Mouse (Mus musculus) lung, adult 2 months (tissue): ENCODE data around the gene Rnf145. TPM values are rescaled to one million over a fixed set of nuclear protein-coding genes. Genes with fewer than 3 reads are reported as not detected.
"Not testable (repeated sequence)": the region's sequence is repeated elsewhere in the genome, so short reads cannot be mapped to it uniquely, and the experiment has no call there.

ENCODE experiments used
- DNase-seq: peaks from one replicate; pipeline ENCODE4 v3.0.0; 2022
- H3K4me1 ChIP-seq: fragments of 200-500 bp; 2 replicates; pipeline ENCODE4 v1.6.1; 2011; ENCODE audit warnings: low read length; ENCODE audit not compliant: control insufficient read depth, insufficient read depth
- H3K4me3 ChIP-seq: fragments of 200-500 bp; replicated peaks from 2 replicates; pipeline ENCODE3; 2011; ENCODE audit warnings: low read depth, mild to moderate bottlenecking, control low read depth, low read length; ENCODE audit errors: extremely low read depth
- CTCF ChIP-seq: fragments of 200-500 bp; IDR thresholded peaks from 2 replicates; pipeline ENCODE4 v1.5.1; 2011; ENCODE audit warnings: mild to moderate bottlenecking, low read length, control low read depth; ENCODE audit not compliant: insufficient read depth
- POLR2A ChIP-seq: fragments of 200-500 bp; IDR thresholded peaks from 2 replicates; pipeline ENCODE4 v1.6.1; 2011; ENCODE audit warnings: low read depth, mild to moderate bottlenecking, control low read depth, low read length, borderline replicate concordance; ENCODE audit errors: extremely low read depth
- WGBS: fragments of 180-500 bp; shearing (Covaris S2); methylation state at CpG from one replicate; pipeline ENCODE4 v1.1.7; 2018; 5-methylcytosine and 5-hydroxymethylcytosine counted together
- polyA plus RNA-seq: library from polyadenylated mRNA; depleted of rRNA; stranded (reverse); fragments of >200 nt; gene quantifications from 2 replicates; pipeline ENCODE4 v1.2.3, GENCODE M21; 2012

The Rnf145 gene
- polyA plus RNA-seq, 1 experiment: 104 TPM

DNA sequence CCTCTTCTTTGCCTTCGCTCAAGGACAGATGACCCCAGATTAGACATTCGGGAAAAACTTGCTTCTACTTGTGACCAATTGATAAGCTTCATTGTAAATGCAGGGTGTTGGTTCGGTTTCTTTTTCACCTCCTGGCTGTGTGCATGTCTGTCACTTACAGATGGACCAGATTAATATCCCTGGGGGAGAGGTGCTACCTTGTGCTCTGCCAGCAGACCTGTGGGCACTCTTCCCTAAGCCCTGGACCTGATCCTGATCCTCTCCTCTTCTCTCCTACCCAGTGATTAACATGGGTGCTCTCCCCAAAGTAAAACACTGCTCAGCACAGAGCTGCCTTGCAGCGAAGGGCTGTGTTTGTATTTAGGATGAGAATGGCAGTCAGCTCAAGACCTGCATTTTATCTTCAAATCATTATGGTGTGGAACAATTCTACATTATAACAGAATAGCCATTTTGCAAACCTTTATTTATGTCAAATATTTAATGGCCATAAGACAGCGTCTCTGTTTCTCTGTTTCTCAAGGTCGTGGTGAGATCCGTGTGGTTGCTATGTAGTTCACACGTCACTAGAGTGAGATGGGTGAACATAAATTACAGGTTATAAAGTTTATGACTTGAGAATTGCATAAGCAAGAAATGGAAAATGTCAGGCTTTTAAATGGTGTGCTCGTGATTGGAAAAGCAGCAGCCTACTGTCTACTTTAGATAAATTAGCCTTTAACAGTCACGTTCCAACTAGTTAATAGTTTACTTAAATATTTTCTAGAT is 30.9 kb downstream of the Rnf145 start:
- H3K4me1 ChIP-seq: peaks cover 6% of the 10 kb centered on the region; the same call in 1 of the 2 replicates
- WGBS: 87% methylated on average over 10 of the region's 10 CpGs
- no peak for TF ChIP-seq CTCF
- TF ChIP-seq POLR2A: no peak
- no peak overlapping the region for H3K4me3 ChIP-seq
- DNase-seq: no peak

- TF ChIP-seq POLR2A (no peak), CTCF (peak; percentile 59)
- 94% methylated on average over 6 of the region's 6 CpGs for WGBS
- Histone ChIP-seq H3K4me3 (no peak overlapping the region), H3K4me1 (0 out of 2 replicates have a peak, but pooled peaks cover 3% of the 10 kb centered on the region)
- DNase-seq: no peak
These were observed 32.2 kb downstream of the Rnf145 start for GRCm38 (mm10) chr11:44550996-44551395.

DNA sequence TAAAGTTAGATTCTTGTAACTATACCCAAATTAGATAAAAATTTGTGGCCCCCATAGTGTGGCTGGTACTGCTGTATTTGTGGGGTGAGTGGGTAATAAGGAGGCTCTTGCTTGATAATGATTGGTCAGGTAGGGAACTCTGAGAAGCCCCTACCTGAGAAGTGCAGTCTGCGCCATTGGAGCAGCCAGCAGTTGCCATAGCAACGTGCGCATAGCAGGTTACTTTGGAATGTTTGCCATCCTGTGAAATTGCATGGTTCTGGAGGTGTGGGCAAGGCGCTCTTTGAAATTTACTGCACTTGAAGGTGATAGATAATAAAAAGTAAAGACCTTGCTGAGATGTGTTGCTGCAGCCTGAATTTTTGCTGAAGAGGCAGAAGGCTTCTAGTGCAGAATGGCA is 35.6 kb downstream of the Rnf145 start:
- no peak for DNase-seq
- TF ChIP-seq POLR2A (no peak), CTCF (no peak)
- 64% methylated on average over 4 of the region's 4 CpGs for WGBS
- Histone ChIP-seq H3K4me3 (no peak overlapping the region), H3K4me1 (no peaks in the 10 kb centered on the region)

GRCm38 (mm10) chr11:44558521-44558920 is 39.8 kb downstream of the Rnf145 start:
- 73% methylated on average over 3 of the region's 3 CpGs for WGBS

DNA sequence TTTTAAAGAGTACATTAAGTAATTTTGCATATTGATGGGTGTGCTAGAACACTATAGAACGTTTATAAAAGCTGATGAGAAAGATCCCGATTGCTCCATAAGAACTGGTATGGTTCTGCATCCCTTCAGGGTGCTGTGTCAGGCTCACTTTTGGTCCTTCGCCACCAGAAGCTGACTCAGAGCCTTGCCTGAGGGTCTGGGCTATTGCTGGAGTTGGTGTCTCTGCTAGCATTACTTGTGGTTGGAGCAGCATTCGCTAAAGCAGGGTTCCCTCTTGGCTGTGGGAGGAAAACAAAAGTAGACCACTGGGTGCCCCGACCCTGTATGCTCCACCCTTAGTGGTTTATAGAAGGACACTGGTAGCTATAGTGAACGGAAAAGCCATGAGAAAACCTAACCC is 40.7 kb downstream of the Rnf145 start:
- H3K4me1 ChIP-seq: peaks cover 3% of the 10 kb centered on the region; the same call in 1 of the 2 replicates
- 91% methylated on average over 6 of the region's 6 CpGs for WGBS
- no peak overlapping the region for H3K4me3 ChIP-seq
- no peak for DNase-seq
- TF ChIP-seq CTCF (no peak), POLR2A (no peak)

More at GRCm38 (mm10) chr11:44558521-44558920, 39.8 kb downstream of the Rnf145 start:
- H3K4me3 ChIP-seq: no peak overlapping the region
- peaks cover 3% of the 10 kb centered on the region; the same call in 1 of the 2 replicates for H3K4me1 ChIP-seq
- TF ChIP-seq CTCF (no peak), POLR2A (no peak)
- no peak for DNase-seq

- TF ChIP-seq CTCF: no peak
- TF ChIP-seq POLR2A: no peak
- no peak for DNase-seq
- 89% methylated on average over 8 of the region's 8 CpGs for WGBS
- Histone ChIP-seq H3K4me1 (peaks cover 3% of the 10 kb centered on the region; the same call in 1 of the 2 replicates), H3K4me3 (no peak overlapping the region)
These were observed 41.6 kb downstream of the Rnf145 start for GRCm38 (mm10) chr11:44560396-44560795.

DNA sequence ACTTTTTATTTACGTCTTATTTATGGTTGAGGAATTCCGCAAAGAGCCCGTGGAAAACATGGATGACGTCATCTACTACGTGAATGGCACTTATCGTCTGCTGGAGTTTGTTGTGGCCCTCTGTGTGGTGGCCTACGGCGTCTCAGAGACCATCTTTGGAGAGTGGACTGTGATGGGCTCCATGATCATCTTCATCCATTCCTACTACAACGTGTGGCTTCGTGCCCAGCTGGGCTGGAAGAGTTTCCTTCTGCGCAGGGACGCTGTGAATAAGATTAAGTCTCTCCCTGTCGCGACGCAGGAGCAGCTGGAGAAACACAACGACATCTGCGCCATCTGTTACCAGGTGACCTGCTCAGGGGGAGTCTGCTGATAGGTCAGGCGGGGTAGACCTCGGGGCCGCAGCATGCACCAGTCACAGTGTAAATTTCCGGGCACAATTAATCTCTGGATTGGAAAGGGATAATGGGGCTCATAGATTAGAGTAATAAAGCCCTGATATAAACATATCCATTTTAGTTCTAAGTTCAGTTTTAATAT is 42.8 kb downstream of the Rnf145 start:
- H3K4me3 ChIP-seq: no peak overlapping the region
- WGBS: 92% methylated on average over 21 of the region's 21 CpGs
- TF ChIP-seq CTCF (no peak), POLR2A (no peak)

DNA sequence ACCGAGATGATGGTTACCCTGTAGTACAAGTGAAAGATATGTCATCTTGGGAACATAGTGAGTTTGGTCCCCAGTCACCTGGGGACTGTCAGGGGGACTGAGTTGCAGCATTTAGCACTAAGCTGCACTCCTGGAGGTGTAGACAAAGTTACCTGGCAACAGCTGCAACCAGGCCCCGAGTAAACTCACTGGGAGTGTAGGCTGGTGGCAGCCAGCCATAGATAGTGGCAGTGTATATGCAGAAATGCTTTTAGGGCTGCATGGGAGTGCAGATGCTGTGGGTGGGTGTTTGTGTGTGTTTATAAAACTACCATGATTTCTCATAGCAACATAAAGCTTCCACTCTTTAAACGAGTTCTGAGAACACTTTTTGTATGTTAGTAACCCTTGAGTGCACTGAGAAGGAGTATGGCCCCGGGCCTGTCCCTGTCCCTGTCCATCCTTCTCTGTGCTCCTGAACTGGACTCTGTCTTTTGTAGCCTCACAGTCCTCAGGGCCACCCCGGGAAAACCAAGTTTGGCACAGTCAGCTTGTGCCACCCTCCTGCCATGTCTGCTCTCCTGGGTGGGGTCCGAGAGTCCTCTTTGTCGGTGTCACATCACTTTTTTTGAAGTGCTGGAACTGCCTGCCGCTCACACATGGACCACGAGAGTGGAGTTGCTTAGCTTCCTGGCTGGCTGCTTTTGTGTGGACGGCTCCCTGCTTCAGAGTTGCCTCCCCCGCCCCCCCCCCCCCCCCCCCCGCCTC is 43.8 kb downstream of the Rnf145 start:
- DNase-seq: no peak
- Histone ChIP-seq H3K4me1 (peaks cover 3% of the 10 kb centered on the region; the same call in 1 of the 2 replicates), H3K4me3 (no peak overlapping the region)
- TF ChIP-seq CTCF (no peak), POLR2A (no peak)
- 58% methylated on average over 12 of the region's 12 CpGs for WGBS

More for the DNA sequence above, 42.8 kb downstream of the Rnf145 start:
- no peak for DNase-seq
- H3K4me1 ChIP-seq: peaks cover 3% of the 10 kb centered on the region; the same call in 1 of the 2 replicates

GRCm38 (mm10) chr11:44564245-44564864 is 45.6 kb downstream of the Rnf145 start:
- WGBS: 71% methylated on average over 12 of the region's 12 CpGs
- no peak for TF ChIP-seq POLR2A
- TF ChIP-seq CTCF: no peak
- DNase-seq: no peak

GRCm38 (mm10) chr11:44564940-44565339 is 46.2 kb downstream of the Rnf145 start:
- Histone ChIP-seq H3K4me3 (no peak overlapping the region), H3K4me1 (peaks cover 3% of the 10 kb centered on the region; the same call in 1 of the 2 replicates)
- DNase-seq: no peak
- TF ChIP-seq CTCF (no peak), POLR2A (no peak)

More at GRCm38 (mm10) chr11:44564245-44564864, 45.6 kb downstream of the Rnf145 start:
- peaks cover 3% of the 10 kb centered on the region; the same call in 1 of the 2 replicates for H3K4me1 ChIP-seq
- H3K4me3 ChIP-seq: no peak overlapping the region

GRCm38 (mm10) chr11:44570336-44570735 is 51.6 kb downstream of the Rnf145 start:
- 79% methylated on average over 4 of the region's 4 CpGs for WGBS
- H3K4me3 ChIP-seq, DNase-seq, H3K4me1 ChIP-seq: not testable (repeated sequence)
